Mouse (Mus musculus): Measurements from ENCODE around the gene Dnah14.

Gene Dnah14

GRCm38 (mm10) chr1:181793541-181793940, 217.2 kb downstream of the Dnah14 start:
- no peaks in the 10 kb centered on the region for H3K27me3 ChIP-seq (ENCODE audit: control insufficient read depth, insufficient read depth, low read length, poor library complexity, severe bottlenecking)
- no peak for DNase-seq (ENCODE audit: low read depth, low spot score)
- H3K36me3 ChIP-seq (ENCODE audit: control insufficient read depth, insufficient read depth, low read length, poor library complexity, severe bottlenecking): no peaks in the 10 kb centered on the region

- Histone ChIP-seq H3K36me3 (ENCODE audit: control insufficient read depth, insufficient read depth, low read length, poor library complexity, severe bottlenecking) (no peaks in the 10 kb centered on the region), H3K27me3 (ENCODE audit: control insufficient read depth, insufficient read depth, low read length, poor library complexity, severe bottlenecking) (no peaks in the 10 kb centered on the region)
- no peak for DNase-seq (ENCODE audit: low read depth, low spot score)
These were observed 223.6 kb downstream of the Dnah14 start for GRCm38 (mm10) chr1:181799911-181800310.

GRCm38 (mm10) chr1:181800667-181801066, 224.3 kb downstream of the Dnah14 start:
- no peak for DNase-seq (ENCODE audit: low read depth, low spot score)
- H3K36me3 ChIP-seq (ENCODE audit: control insufficient read depth, insufficient read depth, low read length, poor library complexity, severe bottlenecking): no peaks in the 10 kb centered on the region
- no peaks in the 10 kb centered on the region for H3K27me3 ChIP-seq (ENCODE audit: control insufficient read depth, insufficient read depth, low read length, poor library complexity, severe bottlenecking)

- H3K27me3 ChIP-seq (ENCODE audit: control insufficient read depth, insufficient read depth, low read length, poor library complexity, severe bottlenecking): no peaks in the 10 kb centered on the region
- DNase-seq (ENCODE audit: low read depth, low spot score): peak; percentile 41
These were observed 235.3 kb downstream of the Dnah14 start for GRCm38 (mm10) chr1:181811481-181812223.

GRCm38 (mm10) chr1:181826716-181827115, 250.4 kb downstream of the Dnah14 start:
- no peaks in the 10 kb centered on the region for H3K27me3 ChIP-seq (ENCODE audit: control insufficient read depth, insufficient read depth, low read length, poor library complexity, severe bottlenecking)
- DNase-seq (ENCODE audit: low read depth, low spot score): no peak
- peaks cover 21% of the 10 kb centered on the region for H3K36me3 ChIP-seq (ENCODE audit: control insufficient read depth, insufficient read depth, low read length, poor library complexity, severe bottlenecking)

More at GRCm38 (mm10) chr1:181811481-181812223, 235.3 kb downstream of the Dnah14 start:
- peaks cover 4% of the 10 kb centered on the region for H3K36me3 ChIP-seq (ENCODE audit: control insufficient read depth, insufficient read depth, low read length, poor library complexity, severe bottlenecking)

- H3K27me3 ChIP-seq (ENCODE audit: control insufficient read depth, insufficient read depth, low read length, poor library complexity, severe bottlenecking): no peaks in the 10 kb centered on the region
- peaks cover 21% of the 10 kb centered on the region for H3K36me3 ChIP-seq (ENCODE audit: control insufficient read depth, insufficient read depth, low read length, poor library complexity, severe bottlenecking)
- DNase-seq (ENCODE audit: low read depth, low spot score): peak; percentile 79
These were observed 252.0 kb downstream of the Dnah14 start for GRCm38 (mm10) chr1:181828365-181828764.

GRCm38 (mm10) chr1:181832720-181833119, 256.4 kb downstream of the Dnah14 start:
- Histone ChIP-seq H3K27me3 (ENCODE audit: control insufficient read depth, insufficient read depth, low read length, poor library complexity, severe bottlenecking) (no peaks in the 10 kb centered on the region), H3K36me3 (ENCODE audit: control insufficient read depth, insufficient read depth, low read length, poor library complexity, severe bottlenecking) (peaks cover 17% of the 10 kb centered on the region)
- DNase-seq (ENCODE audit: low read depth, low spot score): no peak

GRCm38 (mm10) chr1:181833143-181833542, 256.8 kb downstream of the Dnah14 start:
- Histone ChIP-seq H3K36me3 (ENCODE audit: control insufficient read depth, insufficient read depth, low read length, poor library complexity, severe bottlenecking) (peaks cover 16% of the 10 kb centered on the region), H3K27me3 (ENCODE audit: control insufficient read depth, insufficient read depth, low read length, poor library complexity, severe bottlenecking) (no peaks in the 10 kb centered on the region)
- no peak for DNase-seq (ENCODE audit: low read depth, low spot score)

- Histone ChIP-seq H3K27me3 (ENCODE audit: control insufficient read depth, insufficient read depth, low read length, poor library complexity, severe bottlenecking) (no peaks in the 10 kb centered on the region), H3K36me3 (ENCODE audit: control insufficient read depth, insufficient read depth, low read length, poor library complexity, severe bottlenecking) (peaks cover 6% of the 10 kb centered on the region; the same call in 1 of the 2 replicates)
- no peak for DNase-seq (ENCODE audit: low read depth, low spot score)
These were observed 261.8 kb downstream of the Dnah14 start for GRCm38 (mm10) chr1:181838111-181838510.

- no peaks in the 10 kb centered on the region for H3K27me3 ChIP-seq (ENCODE audit: control insufficient read depth, insufficient read depth, low read length, poor library complexity, severe bottlenecking)
- DNase-seq (ENCODE audit: low read depth, low spot score): no peak
- peaks cover 6% of the 10 kb centered on the region; the same call in 1 of the 2 replicates for H3K36me3 ChIP-seq (ENCODE audit: control insufficient read depth, insufficient read depth, low read length, poor library complexity, severe bottlenecking)
These were observed 263.5 kb downstream of the Dnah14 start for GRCm38 (mm10) chr1:181839746-181840366.

- Histone ChIP-seq H3K27me3 (ENCODE audit: control insufficient read depth, insufficient read depth, low read length, poor library complexity, severe bottlenecking) (no peaks in the 10 kb centered on the region), H3K36me3 (ENCODE audit: control insufficient read depth, insufficient read depth, low read length, poor library complexity, severe bottlenecking) (no peaks in the 10 kb centered on the region)
- DNase-seq (ENCODE audit: low read depth, low spot score): no peak
These were observed 265.0 kb downstream of the Dnah14 start for GRCm38 (mm10) chr1:181841396-181841795.

GRCm38 (mm10) chr1:181841864-181842672, 265.7 kb downstream of the Dnah14 start:
- H3K36me3 ChIP-seq (ENCODE audit: control insufficient read depth, insufficient read depth, low read length, poor library complexity, severe bottlenecking): no peaks in the 10 kb centered on the region
- H3K27me3 ChIP-seq (ENCODE audit: control insufficient read depth, insufficient read depth, low read length, poor library complexity, severe bottlenecking): no peaks in the 10 kb centered on the region
- peak; percentile 96 for DNase-seq (ENCODE audit: low read depth, low spot score)

GRCm38 (mm10) chr1:181842781-181843180, 266.4 kb downstream of the Dnah14 start, which contains the start of gene Lbr:
Gene Lbr (minus strand): TSS chr1:181843046.
- no peaks in the 10 kb centered on the region for H3K27me3 ChIP-seq (ENCODE audit: control insufficient read depth, insufficient read depth, low read length, poor library complexity, severe bottlenecking)
- no peaks in the 10 kb centered on the region for H3K36me3 ChIP-seq (ENCODE audit: control insufficient read depth, insufficient read depth, low read length, poor library complexity, severe bottlenecking)
- DNase-seq (ENCODE audit: low read depth, low spot score): no peak

GRCm38 (mm10) chr1:181844874-181845547, 268.7 kb downstream of the Dnah14 start:
- peak; percentile 19 for DNase-seq (ENCODE audit: low read depth, low spot score)
- Histone ChIP-seq H3K36me3 (ENCODE audit: control insufficient read depth, insufficient read depth, low read length, poor library complexity, severe bottlenecking) (no peaks in the 10 kb centered on the region), H3K27me3 (ENCODE audit: control insufficient read depth, insufficient read depth, low read length, poor library complexity, severe bottlenecking) (no peaks in the 10 kb centered on the region)

Measured in splenic B cell, adult 2 months (primary cell).